ENCODE assay signal across 8 mouse cellular contexts in genomic region chr4:65124369-65125151, GRCm38 (mm10). TPM values are rescaled to one million over a fixed set of nuclear protein-coding genes. Genes with fewer than 3 reads are reported as not detected.
DNase-seq lines count a peak whose midpoint lies in the region; ATAC-seq and TF ChIP-seq lines count a peak whose summit lies in the region.

No protein-coding gene starts in this region.

- TF ChIP-seq POLR2A in lung, adult 2 months (IDR thresholded peaks at IDR 0.05; ENCODE audit: borderline replicate concordance, extremely low read depth, low read depth, low read length), result no peak

- H3K4me1 ChIP-seq in lung, adult 2 months (ENCODE audit: control insufficient read depth, insufficient read depth, low read length), result no peaks in the 10 kb centered on the region; the same call in 1 of the 2 replicates
- H3K4me1 ChIP-seq in kidney, embryonic 15.5 days, result peaks cover 28% of the 10 kb centered on the region
- H3K4me1 ChIP-seq in midbrain, embryonic 12.5 days, result peaks cover 27% of the 10 kb centered on the region

- peak; percentile 61 for ATAC-seq in kidney, embryonic 15.5 days (replicated peaks; ENCODE audit: low FRiP score)
- peak; percentile 78 for ATAC-seq in midbrain, embryonic 12.5 days (ENCODE audit: low FRiP score, low read depth)

- WGBS in lung, adult 2 months, result 3% methylated on average over 78 of the region's 80 CpGs
- WGBS in kidney, embryonic 15.5 days, result under 1% methylated on average over 79 of the region's 80 CpGs
- WGBS in midbrain, embryonic 12.5 days, result 1% methylated on average over 58 of the region's 80 CpGs

- peak overlapping the region; percentile 57 for H3K9ac ChIP-seq in kidney, embryonic 15.5 days
- peak overlapping the region; percentile 58 for H3K9ac ChIP-seq in midbrain, embryonic 12.5 days (replicated peaks)

- H3K36me3 ChIP-seq in kidney, embryonic 15.5 days, result no peaks in the 10 kb centered on the region
- no peaks in the 10 kb centered on the region for H3K36me3 ChIP-seq in midbrain, embryonic 12.5 days

- peaks cover 7% of the 10 kb centered on the region; the same call in 1 of the 2 replicates for H3K27me3 ChIP-seq in kidney, embryonic 15.5 days
- peaks cover 47% of the 10 kb centered on the region for H3K27me3 ChIP-seq in midbrain, embryonic 12.5 days

- peak overlapping the region; percentile 88 for H3K4me2 ChIP-seq in kidney, embryonic 15.5 days
- peak overlapping the region; percentile 91 for H3K4me2 ChIP-seq in midbrain, embryonic 12.5 days (replicated peaks)

- H3K27ac ChIP-seq in kidney, embryonic 15.5 days, result peak overlapping the region; percentile 77
- no peak overlapping the region for H3K27ac ChIP-seq in midbrain, embryonic 12.5 days (replicated peaks)

- DNase-seq in lung, adult 2 months, result peak; percentile 17
- no peak for DNase-seq in lung, postnatal 36 days
- peak; percentile 46 for DNase-seq in cerebellum, adult 9-11 months
- DNase-seq in heart, adult 9 months (ENCODE audit: low spot score in 2 of 2), result peak; percentile 6
- no peak for DNase-seq in c-Kit-positive CD71-positive TER-119-positive erythroid progenitor cells, embryonic 14.5 days (ENCODE audit: low spot score)
- no peak for DNase-seq in spleen, postnatal 14 days (ENCODE audit: low spot score in 2 of 2)

- no peak for TF ChIP-seq CTCF in lung, adult 2 months (IDR thresholded peaks at IDR 0.05; ENCODE audit: insufficient read depth, low read length)

- peak overlapping the region; percentile 46 for H3K4me3 ChIP-seq in lung, adult 2 months (replicated peaks; ENCODE audit: extremely low read depth, low read depth, low read length)
- peak overlapping the region; percentile 62 for H3K4me3 ChIP-seq in kidney, embryonic 15.5 days (replicated peaks)
- H3K4me3 ChIP-seq in midbrain, embryonic 12.5 days, result peak overlapping the region; percentile 60

- no peaks in the 10 kb centered on the region for H3K9me3 ChIP-seq in kidney, embryonic 15.5 days (replicated peaks)
- no peaks in the 10 kb centered on the region for H3K9me3 ChIP-seq in midbrain, embryonic 12.5 days

RNA-seq across cellular contexts. Expression of gene Pappa, which starts 0.6 kb away (rescaled TPM):
- polyA plus RNA-seq in lung, adult 2 months (2012; rRNA removed), result 0.31 and 0.33 TPM in 2 replicates
- 2.2 TPM in 2 replicates for polyA plus RNA-seq in kidney, embryonic 15.5 days (2015; fragmentation: Nextera tagmentation; extraction: Ambion mirVana)
- 1.3 and 1.5 TPM in 2 replicates for polyA plus RNA-seq in midbrain, embryonic 12.5 days (2016; fragmentation: Nextera tagmentation; extraction: Ambion mirVana)

Comparison
In these comparisons a context has a peak if more than half of its experiments do, and no peak if none do; other contexts are left out.
1. DNase-seq: peak in lung, adult 2 months (single experiment), cerebellum, adult 9-11 months (single experiment) and heart, adult 9 months (2 of 2); none in lung, postnatal 36 days (single experiment), c-Kit-positive CD71-positive TER-119-positive erythroid progenitor cells, embryonic 14.5 days (single experiment) and spleen, postnatal 14 days (0 of 2).
2. Peak in every context shown above with its lines, with median percentiles within 50 percentile points of each other: H3K4me3 ChIP-seq.